22 mouse cellular contexts compared by ENCODE assay signal in the genomic region with DNA sequence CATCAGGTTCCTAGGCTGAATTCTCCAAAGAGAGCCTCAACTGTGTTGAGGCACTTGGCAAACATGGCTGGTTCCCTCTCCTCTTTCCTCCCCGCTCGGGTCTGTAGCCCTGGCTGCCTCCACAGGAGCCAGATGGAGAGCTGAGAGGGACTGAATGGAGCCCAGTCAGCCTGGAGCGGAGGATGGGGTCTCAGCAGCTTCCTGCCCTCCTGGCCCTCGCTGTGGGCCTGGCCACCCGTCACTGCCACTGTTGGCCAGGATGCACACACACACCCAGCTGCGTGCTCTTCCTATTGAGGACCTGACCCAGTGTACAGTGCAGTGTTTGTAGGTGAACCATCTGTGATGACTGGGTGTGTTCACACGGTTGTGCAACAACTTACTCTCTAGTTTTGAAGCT. TPM values are rescaled to one million over a fixed set of nuclear protein-coding genes. Genes with fewer than 3 reads are reported as not detected.
DNase-seq lines count a peak whose midpoint lies in the region; ATAC-seq lines count a peak whose summit lies in the region.
"Had no signal": no experiment of that assay in that cellular context is flagged by ENCODE, and none has a peak within 500 bp of the region (broad histone marks: within the 10 kb centered on the region; RNA-seq: fewer than 3 reads in every experiment).

No protein-coding gene starts in this region.

- no peaks in the 10 kb centered on the region for H3K27me3 ChIP-seq in kidney, embryonic 16.5 days (ENCODE audit: insufficient read depth, low read length)
- H3K27me3 ChIP-seq: CH12.LX; embryonic facial prominence, embryonic 13.5 days; forebrain, embryonic 12.5 days; hindbrain, embryonic 15.5 days had no signal

- 61% methylated on average over 7 of the region's 7 CpGs for WGBS in kidney, embryonic 16.5 days

- no peak overlapping the region for H3K4me2 ChIP-seq in kidney, embryonic 16.5 days (replicated peaks; ENCODE audit: low read depth, low read length)
- H3K4me2 ChIP-seq: embryonic facial prominence, embryonic 13.5 days; forebrain, embryonic 12.5 days; heart, embryonic 11.5 days; heart, embryonic 15.5 days; hindbrain, embryonic 15.5 days had no signal

- H3K27ac ChIP-seq in kidney, embryonic 16.5 days (ENCODE audit: low read length): no peak overlapping the region
- H3K27ac ChIP-seq: embryonic facial prominence, embryonic 13.5 days; forebrain, embryonic 12.5 days; heart, adult 2 months; heart, embryonic 15.5 days; hindbrain, embryonic 15.5 days had no signal

- DNase-seq in layer of hippocampus, adult 11-12 months (ENCODE audit: low spot score): peak; percentile 26
- no peak for DNase-seq in layer of hippocampus, postnatal 25 days (ENCODE audit: extremely low spot score in 1 of 2, low spot score in 1 of 2)
- DNase-seq in brain, adult 2 months (ENCODE audit: low read depth, low spot score): peak; percentile 16
- DNase-seq in layer of hippocampus, adult 9-11 months: peak; percentile 30
- DNase-seq in adrenal gland, postnatal 10 days: no peak
- DNase-seq: adrenal gland, adult 2 months; adrenal gland, postnatal 36 days; cerebellum, adult 11-12 months; cerebellum, adult 9-10 months; cerebellum, postnatal 36 days; gastrocnemius, postnatal 10 days; heart, adult 2 months; heart, postnatal 14 days had no signal

- H3K36me3 ChIP-seq in kidney, embryonic 16.5 days (ENCODE audit: insufficient read depth, low read length): no peaks in the 10 kb centered on the region
- H3K36me3 ChIP-seq: embryonic facial prominence, embryonic 13.5 days; forebrain, embryonic 12.5 days; heart, embryonic 15.5 days; hindbrain, embryonic 15.5 days had no signal

- H3K9ac ChIP-seq in kidney, embryonic 16.5 days (replicated peaks; ENCODE audit: low read length): no peak overlapping the region
- H3K9ac ChIP-seq: embryonic facial prominence, embryonic 13.5 days; forebrain, embryonic 12.5 days; heart, embryonic 15.5 days; hindbrain, embryonic 15.5 days had no signal

- no peaks in the 10 kb centered on the region for H3K9me3 ChIP-seq in kidney, embryonic 16.5 days (ENCODE audit: low read length)
- H3K9me3 ChIP-seq: embryonic facial prominence, embryonic 13.5 days; forebrain, embryonic 12.5 days; heart, embryonic 15.5 days; hindbrain, embryonic 15.5 days had no signal

- H3K4me1 ChIP-seq in kidney, embryonic 16.5 days (ENCODE audit: insufficient read depth, low read length): no peaks in the 10 kb centered on the region
- H3K4me1 ChIP-seq: embryonic facial prominence, embryonic 13.5 days; forebrain, embryonic 12.5 days; heart, embryonic 15.5 days; hindbrain, embryonic 15.5 days had no signal

- no peak for ATAC-seq in kidney, embryonic 16.5 days (ENCODE audit: low FRiP score, low TSS enrichment)
- ATAC-seq: forebrain, embryonic 16.5 days had no signal

- no peak overlapping the region for H3K4me3 ChIP-seq in kidney, embryonic 16.5 days (ENCODE audit: low read length)
- H3K4me3 ChIP-seq: embryonic facial prominence, embryonic 13.5 days; forebrain, embryonic 12.5 days; heart, adult 2 months; heart, embryonic 15.5 days; hindbrain, embryonic 15.5 days had no signal

RNA-seq across cellular contexts. Expression of gene Cyp4f39, which starts 19.7 kb away (rescaled TPM):
- total RNA-seq in layer of hippocampus, postnatal 25 days (2021): not detected
- polyA plus RNA-seq in kidney, embryonic 16.5 days (2015; fragmentation: Nextera tagmentation; extraction: Ambion mirVana): 0.26 and 1.0 TPM in 2 replicates
- under 1 TPM; 0.36 to 0.45 TPM for total RNA-seq in adrenal gland, postnatal 10 days (2021)
- total RNA-seq: adrenal gland, adult 2 months; adrenal gland, postnatal 36 days; heart, adult 2 months had no signal
- polyA plus RNA-seq: adrenal gland, adult 2 months; frontal cortex, adult 2 months; heart, embryonic 11.5 days had no signal

RNA-seq across cellular contexts. Expression of gene Cyp4f17, which starts 33.7 kb away (rescaled TPM):
- total RNA-seq in layer of hippocampus, postnatal 25 days (2021): 1 to 10 TPM; 3.4 to 6.0 TPM
- 7.4 and 10.4 TPM in 2 replicates for polyA plus RNA-seq in kidney, embryonic 16.5 days (2015; fragmentation: Nextera tagmentation; extraction: Ambion mirVana)
- 10 to 100 TPM in 1 of 2 experiments, 1 to 10 TPM in 1; 7.2 to 10.6 TPM for total RNA-seq in adrenal gland, postnatal 10 days (2021)

RNA-seq across cellular contexts. Expression of gene Pglyrp2, which starts 48.2 kb away (rescaled TPM):
- not detected for total RNA-seq in layer of hippocampus, postnatal 25 days (2021)
- 0.12 TPM in 1 of 2 replicates, not detected in the other for polyA plus RNA-seq in kidney, embryonic 16.5 days (2015; fragmentation: Nextera tagmentation; extraction: Ambion mirVana)
- 10 to 100 TPM; 13.5 to 36.1 TPM for total RNA-seq in adrenal gland, postnatal 10 days (2021)
- total RNA-seq: gastrocnemius, postnatal 10 days had no signal
- polyA plus RNA-seq: forebrain, embryonic 12.5 days; forebrain, embryonic 16.5 days; frontal cortex, adult 2 months; hindbrain, embryonic 15.5 days had no signal

Comparison
In these comparisons a context has a peak if more than half of its experiments do, and no peak if none do; other contexts are left out.
1. DNase-seq: peak in layer of hippocampus, adult 11-12 months (single experiment), brain, adult 2 months (single experiment) and layer of hippocampus, adult 9-11 months (single experiment); none in layer of hippocampus, postnatal 25 days (0 of 2) and adrenal gland, postnatal 10 days (single experiment).
2. RNA of gene Pglyrp2, which starts 48.2 kb away (total RNA-seq): 13.5 to 36.1 TPM in adrenal gland, postnatal 10 days; not detected in layer of hippocampus, postnatal 25 days; every median in the first group is over 10 times any median in the second.